Mouse (Mus musculus): Measurements from ENCODE around the gene Cpt1c.

- TF ChIP-seq CTCF (IDR thresholded peaks at IDR 0.05; ENCODE audit: control insufficient read depth, insufficient read depth, insufficient read length) (no peak), MAX (IDR thresholded peaks at IDR 0.05) (no peak), MYOD1 (IDR thresholded peaks at IDR 0.05; ENCODE audit: control insufficient read depth, insufficient read length, low read depth) (no peak)
Measured at GRCm38 (mm10) chr7:44997231-44997939, 22.7 kb upstream of the Cpt1c start, which contains the start of gene Irf3.

Measured in C2C12 (cell line).